Mouse (Mus musculus) skeletal muscle tissue, postnatal 0 days (tissue): ENCODE measurements around the gene Psg28. TPM values are rescaled to one million over a fixed set of nuclear protein-coding genes. Genes with fewer than 3 reads are reported as not detected.

Source experiments
- microRNA-seq, 2 experiments: library from miRNA; unstranded; fragments of <30 nt; microRNA quantifications; one replicate each; pipeline ENCODE4; 2016
- polyA plus RNA-seq: library from polyadenylated mRNA; unstranded; fragments of >200 nt; fragmentation: Nextera tagmentation; extraction: Ambion mirVana; gene quantifications from 2 replicates; pipeline ENCODE4 v1.2.1, GENCODE M21; 2015

Psg28 gene
- not detected in 2 replicates for polyA plus RNA-seq

GRCm38 (mm10) chr7:18431941-18432340, at the start of gene Psg28:
Psg28 (minus strand) TSS chr7:18432041.

Small RNA genes within 50 kb of the gene (microRNA-seq; reads per million reads assigned to microRNA genes)
- gene Gm24715, result 0 reads per million in 2 experiments

Other genes starting within 250 kb of the Psg28 start
- not detected in 2 replicates for gene Mill1, start 186.7 kb downstream of the Psg28 start, polyA plus RNA-seq
- not detected in 2 replicates for gene Psg18, start 77.0 kb downstream of the Psg28 start, polyA plus RNA-seq
- not detected in 2 replicates for gene Psg26, start 52.1 kb upstream of the Psg28 start, polyA plus RNA-seq
- gene Psg25, start 100.2 kb upstream of the Psg28 start, polyA plus RNA-seq, result not detected in 2 replicates
- not detected in 2 replicates for gene Psg27, start 135.3 kb upstream of the Psg28 start, polyA plus RNA-seq
- not detected in 2 replicates for gene Psg23, start 184.5 kb upstream of the Psg28 start, polyA plus RNA-seq
- gene Psg21, start 224.7 kb upstream of the Psg28 start, polyA plus RNA-seq, result not detected in 2 replicates